15 mouse cellular contexts compared by ENCODE assay signal in genomic region chr5:34105681-34106080, GRCm38 (mm10).
DNase-seq lines count a peak whose midpoint lies in the region; ATAC-seq and TF ChIP-seq lines count a peak whose summit lies in the region.
"Had no signal": no experiment of that assay in that cellular context is flagged by ENCODE, and none has a peak within 500 bp of the region (broad histone marks: within the 10 kb centered on the region; RNA-seq: fewer than 3 reads in every experiment).

No protein-coding gene starts in this region.

- no peak overlapping the region for H3K27ac ChIP-seq in gastrocnemius, adult 2 months
- H3K27ac ChIP-seq in liver, embryonic 16.5 days (ENCODE audit: low read length) = no peak overlapping the region
- H3K27ac ChIP-seq in heart, postnatal 0 days (ENCODE audit: low read depth) = no peak overlapping the region
- H3K27ac ChIP-seq: neural tube, embryonic 12.5 days had no signal

- TF ChIP-seq EP300 in heart, postnatal 0 days (IDR thresholded peaks at IDR 0.05; ENCODE audit: low read depth) = no peak

- no peak overlapping the region for H3K9ac ChIP-seq in liver, embryonic 16.5 days (ENCODE audit: low read depth, low read length)
- H3K9ac ChIP-seq in heart, postnatal 0 days (replicated peaks; ENCODE audit: low read depth, low read length) = no peak overlapping the region
- H3K9ac ChIP-seq: neural tube, embryonic 12.5 days had no signal

- TF ChIP-seq CTCF in gastrocnemius, adult 2 months (IDR thresholded peaks at IDR 0.05) = no peak
- TF ChIP-seq CTCF in heart, postnatal 0 days (IDR thresholded peaks at IDR 0.05; ENCODE audit: low read depth) = no peak

- H3K4me2 ChIP-seq in liver, embryonic 16.5 days (ENCODE audit: low read depth, low read length) = no peak overlapping the region
- H3K4me2 ChIP-seq in heart, postnatal 0 days (ENCODE audit: low read depth, low read length) = no peak overlapping the region
- H3K4me2 ChIP-seq: neural tube, embryonic 12.5 days had no signal

- peak; percentile 39 for ATAC-seq in liver, embryonic 16.5 days (ENCODE audit: low read depth)
- ATAC-seq in heart, postnatal 0 days (ENCODE audit: insufficient read depth, low read depth) = no peak
- peak; percentile 61 for ATAC-seq in megakaryocyte progenitor cell, adult 5-6 weeks (replicated peaks; ENCODE audit: poor library complexity)
- ATAC-seq in cerebellum, adult (ENCODE audit: insufficient number of reproducible peaks, low FRiP score, low TSS enrichment) = no peak
- ATAC-seq: hindbrain, embryonic 16.5 days had no signal

- peak; percentile 17 for DNase-seq in gastrocnemius, adult 2 months
- no peak for DNase-seq in gastrocnemius, postnatal 4 days (ENCODE audit: low spot score in 2 of 2)
- DNase-seq in liver = no peak
- peak; percentile 13 for DNase-seq in heart, postnatal 0 days (ENCODE audit: low spot score)
- no peak for DNase-seq in urinary bladder, adult 2 months (ENCODE audit: low spot score)
- DNase-seq: gastrocnemius, postnatal 36 days; kidney, postnatal 10 days; retina, postnatal 1 day; thymus, postnatal 14 days had no signal

- no peaks in the 10 kb centered on the region for H3K36me3 ChIP-seq in liver, embryonic 16.5 days (ENCODE audit: control insufficient read depth, insufficient read depth)
- H3K36me3 ChIP-seq in heart, postnatal 0 days (replicated peaks; ENCODE audit: control insufficient read depth, insufficient read depth, low read length) = no peaks in the 10 kb centered on the region
- H3K36me3 ChIP-seq: neural tube, embryonic 12.5 days had no signal

- H3K9me3 ChIP-seq in liver, embryonic 16.5 days (replicated peaks; ENCODE audit: control insufficient read depth, low read length) = no peaks in the 10 kb centered on the region
- H3K9me3 ChIP-seq in heart, postnatal 0 days (replicated peaks; ENCODE audit: control insufficient read depth, low read length) = no peaks in the 10 kb centered on the region
- H3K9me3 ChIP-seq: neural tube, embryonic 12.5 days had no signal

- no peaks in the 10 kb centered on the region for H3K4me1 ChIP-seq in liver, embryonic 16.5 days (ENCODE audit: control insufficient read depth, low read depth, low read length)
- H3K4me1 ChIP-seq in heart, postnatal 0 days (ENCODE audit: control insufficient read depth, insufficient read depth) = 0 out of 2 replicates have a peak, but pooled peaks cover 4% of the 10 kb centered on the region
- H3K4me1 ChIP-seq: neural tube, embryonic 12.5 days had no signal

- intact Hi-C loops in gastrocnemius, adult 2 months (cut with DNase I) = no loop called here

- H3K4me3 ChIP-seq in gastrocnemius, adult 2 months = no peak overlapping the region
- no peak overlapping the region for H3K4me3 ChIP-seq in liver, embryonic 16.5 days (ENCODE audit: low read depth, low read length)
- no peak overlapping the region for H3K4me3 ChIP-seq in heart, postnatal 0 days (ENCODE audit: low read depth, low read length)
- H3K4me3 ChIP-seq: erythroblast, embryonic 14.5 days; neural tube, embryonic 12.5 days had no signal

- no peaks in the 10 kb centered on the region for H3K27me3 ChIP-seq in liver, embryonic 16.5 days (ENCODE audit: control insufficient read depth, insufficient read depth, low read depth, low read length)
- H3K27me3 ChIP-seq in heart, postnatal 0 days (ENCODE audit: control insufficient read depth, insufficient read depth, low read length) = no peaks in the 10 kb centered on the region
- H3K27me3 ChIP-seq: neural tube, embryonic 12.5 days had no signal

- 20% methylated on average over 1 of the region's 1 CpGs for WGBS in liver, embryonic 16.5 days (ENCODE audit: insufficient replicate concordance)
- 33% methylated on average over 1 of the region's 1 CpGs for WGBS in heart, postnatal 0 days

Comparison
In these comparisons a context has a peak if more than half of its experiments do, and no peak if none do; other contexts are left out.
1. DNase-seq: peak in gastrocnemius, adult 2 months (single experiment) and heart, postnatal 0 days (single experiment); none in gastrocnemius, postnatal 4 days (0 of 2), liver (single experiment) and urinary bladder, adult 2 months (single experiment).
2. ATAC-seq: peak in liver, embryonic 16.5 days (single experiment) and megakaryocyte progenitor cell, adult 5-6 weeks (single experiment); none in heart, postnatal 0 days (single experiment) and cerebellum, adult (single experiment).